Mouse (Mus musculus) limb, embryonic 11.5 days (tissue): Measurements from ENCODE around the gene Cacna1d. TPM values are rescaled to one million over a fixed set of nuclear protein-coding genes. Genes with fewer than 3 reads are reported as not detected.

Experiments
- ATAC-seq: fragments of 200-750 bp; cut with Nextera tagmentation; 2 replicates; pipeline ENCODE4 v1.8.0; 2017; ENCODE audit warnings: low read depth; ENCODE audit not compliant: insufficient number of reproducible peaks, low FRiP score, low TSS enrichment
- DNase-seq: peaks from one replicate; pipeline ENCODE4 v3.0.0-alpha.2; 2015; ENCODE audit warnings: low spot score
- H3K27ac ChIP-seq: fragments of 300-500 bp; sonication (generic); replicated peaks from 2 replicates; pipeline ENCODE4 v1.5.1; 2014; ENCODE audit warnings: low read depth, mild to moderate bottlenecking, low read length
- H3K27me3 ChIP-seq: fragments of 300-500 bp; sonication (generic); 2 replicates; pipeline ENCODE4 v1.6.1; 2014; ENCODE audit warnings: mild to moderate bottlenecking, low read length, mixed read lengths; ENCODE audit not compliant: control insufficient read depth, insufficient read depth
- H3K36me3 ChIP-seq: fragments of 300-500 bp; sonication (generic); 2 replicates; pipeline ENCODE4 v1.6.1; 2014; ENCODE audit warnings: mild to moderate bottlenecking, low read length, moderate library complexity, mixed read lengths; ENCODE audit not compliant: control insufficient read depth, insufficient read depth
- H3K4me1 ChIP-seq: fragments of 300-500 bp; sonication (generic); 2 replicates; pipeline ENCODE4 v1.6.1; 2014; ENCODE audit warnings: low read length, mixed read lengths; ENCODE audit not compliant: control insufficient read depth, insufficient read depth
- H3K4me2 ChIP-seq: fragments of 300-500 bp; sonication (generic); 2 replicates; pipeline ENCODE4 v1.6.1; 2014; ENCODE audit warnings: low read depth, mild to moderate bottlenecking, moderate library complexity; ENCODE audit not compliant: severe bottlenecking
- H3K4me3 ChIP-seq: fragments of 300-500 bp; sonication (generic); 2 replicates; pipeline ENCODE4 v1.5.1; 2014; ENCODE audit warnings: low read depth, low read length
- H3K9ac ChIP-seq: fragments of 300-500 bp; sonication (generic); 2 replicates; pipeline ENCODE4 v1.6.1; 2014; ENCODE audit warnings: mild to moderate bottlenecking, low read length
- H3K9me3 ChIP-seq: fragments of 300-500 bp; sonication (generic); 2 replicates; pipeline ENCODE4 v1.6.1; 2016; ENCODE audit warnings: low read length; ENCODE audit not compliant: control insufficient read depth
- WGBS: fragments of 180-500 bp; shearing (Covaris S2); extraction: QIAGEN DNeasy Blood & Tissue Kit; methylation state at CpG from one replicate; pipeline ENCODE4 v1.1.7; 2014; 5-methylcytosine and 5-hydroxymethylcytosine counted together
- polyA plus RNA-seq: library from polyadenylated mRNA; unstranded; fragments of >200 nt; fragmentation: Nextera tagmentation; extraction: Ambion mirVana; gene quantifications from 2 replicates; pipeline ENCODE4 v1.2.1, GENCODE M21; 2014

Cacna1d gene
- polyA plus RNA-seq, 1 experiment from 2014 or later: 2.1 TPM

- H3K4me1 ChIP-seq: no peaks in the 10 kb centered on the region
- H3K27ac ChIP-seq: no peak overlapping the region
- DNase-seq (no peak), ATAC-seq (no peak)
- H3K9ac ChIP-seq: no peak overlapping the region
- no peak overlapping the region for H3K4me2 ChIP-seq
- 70% methylated on average over 7 of the region's 7 CpGs for WGBS
- H3K4me3 ChIP-seq: no peak overlapping the region
- no peaks in the 10 kb centered on the region for H3K9me3 ChIP-seq
- no peaks in the 10 kb centered on the region for H3K36me3 ChIP-seq
- H3K27me3 ChIP-seq: peaks cover 4% of the 10 kb centered on the region; the same call in 1 of the 2 replicates
Measured at GRCm38 (mm10) chr14:30457436-30457835, 33.8 kb downstream of the Cacna1d start.

DNA sequence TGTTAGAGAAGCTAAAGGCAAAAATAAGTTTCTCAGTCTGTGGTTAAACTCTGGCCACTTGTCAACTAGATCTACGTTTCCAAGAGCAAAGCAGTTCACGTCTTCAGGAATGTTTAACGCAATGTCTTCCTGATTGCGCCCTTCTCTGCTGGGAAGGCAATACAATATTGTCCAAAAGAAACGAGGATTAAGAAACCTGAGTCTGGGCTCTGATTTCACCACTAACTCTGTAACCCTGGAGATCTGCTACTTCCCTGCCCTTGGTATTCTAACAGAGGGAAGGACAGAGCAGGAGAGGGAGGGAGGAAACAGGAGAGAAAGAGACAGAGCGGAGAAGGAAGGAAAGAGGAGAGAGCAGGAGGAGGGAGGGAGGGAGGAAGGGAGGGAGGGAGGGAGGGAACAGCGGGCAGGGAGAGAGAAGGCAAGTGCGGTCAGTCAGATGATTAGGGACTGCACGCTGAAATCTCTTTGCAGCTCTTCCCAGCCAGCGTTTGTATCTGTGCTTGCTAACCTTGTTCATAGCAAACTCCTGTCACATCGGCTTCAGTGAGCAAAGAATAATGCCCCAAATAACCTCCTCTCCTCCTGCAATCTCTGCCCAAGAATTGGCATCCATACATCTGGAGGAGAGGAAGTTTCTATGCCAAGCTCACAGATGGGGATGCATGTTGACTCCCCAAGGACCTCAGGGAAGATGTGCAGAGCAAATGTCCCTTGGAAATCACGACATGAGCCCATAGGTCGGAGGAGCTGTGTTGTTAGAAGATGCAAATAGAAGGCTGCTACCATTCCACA is 35.3 kb downstream of the Cacna1d start:
- Histone ChIP-seq H3K27me3 (peaks cover 4% of the 10 kb centered on the region; the same call in 1 of the 2 replicates), H3K36me3 (no peaks in the 10 kb centered on the region), H3K27ac (no peak overlapping the region), H3K9ac (no peak overlapping the region), H3K4me1 (no peaks in the 10 kb centered on the region), H3K4me2 (no peak overlapping the region), H3K9me3 (no peaks in the 10 kb centered on the region), H3K4me3 (no peak overlapping the region)
- DNase-seq (no peak), ATAC-seq (no peak)
- WGBS: 34% methylated on average over 13 of the region's 13 CpGs

GRCm38 (mm10) chr14:30439915-30440314 is 51.3 kb downstream of the Cacna1d start:
- H3K4me2 ChIP-seq: no peak overlapping the region
- no peak for ATAC-seq

GRCm38 (mm10) chr14:30435316-30435715 is 55.9 kb downstream of the Cacna1d start:
- Histone ChIP-seq H3K27ac (no peak overlapping the region), H3K36me3 (no peaks in the 10 kb centered on the region), H3K4me2 (no peak overlapping the region), H3K9me3 (no peaks in the 10 kb centered on the region), H3K4me1 (no peaks in the 10 kb centered on the region), H3K9ac (no peak overlapping the region), H3K27me3 (no peaks in the 10 kb centered on the region), H3K4me3 (no peak overlapping the region)
- no peak for DNase-seq
- 91% methylated on average over 5 of the region's 5 CpGs for WGBS
- no peak for ATAC-seq

More at GRCm38 (mm10) chr14:30439915-30440314, 51.3 kb downstream of the Cacna1d start:
- no peak for DNase-seq
- no peaks in the 10 kb centered on the region for H3K27me3 ChIP-seq
- no peaks in the 10 kb centered on the region for H3K4me1 ChIP-seq
- H3K27ac ChIP-seq: no peak overlapping the region
- H3K9ac ChIP-seq: no peak overlapping the region
- 82% methylated on average over 3 of the region's 3 CpGs for WGBS
- no peaks in the 10 kb centered on the region for H3K9me3 ChIP-seq
- no peaks in the 10 kb centered on the region for H3K36me3 ChIP-seq
- H3K4me3 ChIP-seq: no peak overlapping the region

- ATAC-seq: no peak
- peaks cover 3% of the 10 kb centered on the region; the same call in 1 of the 2 replicates for H3K4me1 ChIP-seq
- H3K27ac ChIP-seq: no peak overlapping the region
- H3K9ac ChIP-seq: no peak overlapping the region
- no peak overlapping the region for H3K4me2 ChIP-seq
- 78% methylated on average over 5 of the region's 5 CpGs for WGBS
- no peak overlapping the region for H3K4me3 ChIP-seq
- H3K27me3 ChIP-seq: no peaks in the 10 kb centered on the region
- no peaks in the 10 kb centered on the region for H3K9me3 ChIP-seq
- DNase-seq: no peak
- H3K36me3 ChIP-seq: no peaks in the 10 kb centered on the region
Measured at GRCm38 (mm10) chr14:30430446-30430845, 60.8 kb downstream of the Cacna1d start.

- Histone ChIP-seq H3K9ac (no peak overlapping the region), H3K36me3 (no peaks in the 10 kb centered on the region), H3K4me1 (peaks cover 3% of the 10 kb centered on the region; the same call in 1 of the 2 replicates), H3K4me3 (no peak overlapping the region), H3K4me2 (no peak overlapping the region), H3K27me3 (no peaks in the 10 kb centered on the region), H3K27ac (no peak overlapping the region), H3K9me3 (no peaks in the 10 kb centered on the region)
- ATAC-seq (no peak), DNase-seq (no peak)
- WGBS: 92% methylated on average over 9 of the region's 9 CpGs
Measured at GRCm38 (mm10) chr14:30430026-30430425, 61.2 kb downstream of the Cacna1d start.

GRCm38 (mm10) chr14:30429606-30430005 is 61.6 kb downstream of the Cacna1d start:
- 73% methylated on average over 9 of the region's 9 CpGs for WGBS
- no peaks in the 10 kb centered on the region for H3K36me3 ChIP-seq
- no peak overlapping the region for H3K9ac ChIP-seq
- no peaks in the 10 kb centered on the region for H3K9me3 ChIP-seq
- H3K27me3 ChIP-seq: no peaks in the 10 kb centered on the region
- ATAC-seq: no peak
- peaks cover 3% of the 10 kb centered on the region; the same call in 1 of the 2 replicates for H3K4me1 ChIP-seq
- H3K4me2 ChIP-seq: no peak overlapping the region
- H3K27ac ChIP-seq: no peak overlapping the region
- no peak for DNase-seq
- no peak overlapping the region for H3K4me3 ChIP-seq

DNA sequence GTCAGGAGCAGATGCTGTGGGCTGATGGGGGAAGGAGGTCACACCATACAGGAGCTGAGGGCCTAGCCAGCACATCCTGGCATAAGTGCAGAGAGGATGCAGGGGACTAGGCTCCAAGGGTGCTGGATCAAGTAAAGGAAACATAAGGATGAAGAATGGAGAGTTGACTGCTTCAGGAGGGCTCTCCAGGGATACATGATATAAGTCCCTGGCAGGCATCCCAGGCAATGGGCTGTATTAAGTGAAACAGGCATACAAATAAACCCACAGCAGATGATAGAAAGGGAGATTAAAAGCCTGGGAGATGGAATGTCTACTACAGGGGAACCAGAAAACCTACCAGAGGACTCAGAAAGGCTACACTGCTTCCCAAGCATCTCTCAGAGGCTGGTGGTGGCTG is 62.5 kb downstream of the Cacna1d start:
- no peak for ATAC-seq
- peaks cover 3% of the 10 kb centered on the region; the same call in 1 of the 2 replicates for H3K4me1 ChIP-seq

More for the DNA sequence above, 62.5 kb downstream of the Cacna1d start:
- H3K27me3 ChIP-seq: no peaks in the 10 kb centered on the region
- DNase-seq: no peak
- H3K4me3 ChIP-seq: no peak overlapping the region
- no peak overlapping the region for H3K27ac ChIP-seq
- no peak overlapping the region for H3K9ac ChIP-seq
- no peaks in the 10 kb centered on the region for H3K36me3 ChIP-seq
- H3K4me2 ChIP-seq: no peak overlapping the region
- H3K9me3 ChIP-seq: no peaks in the 10 kb centered on the region
